Mouse (Mus musculus): Measurements from ENCODE around the gene Plpp4. TPM values are rescaled to one million over a fixed set of nuclear protein-coding genes. Genes with fewer than 3 reads are reported as not detected.
A peak's percentile ranks its signal among the peaks of the same experiment; 100 is the strongest.

Gene Plpp4
- 3.7 and 6.3 TPM in 2 replicates for polyA plus RNA-seq (2012; rRNA removed)

DNA sequence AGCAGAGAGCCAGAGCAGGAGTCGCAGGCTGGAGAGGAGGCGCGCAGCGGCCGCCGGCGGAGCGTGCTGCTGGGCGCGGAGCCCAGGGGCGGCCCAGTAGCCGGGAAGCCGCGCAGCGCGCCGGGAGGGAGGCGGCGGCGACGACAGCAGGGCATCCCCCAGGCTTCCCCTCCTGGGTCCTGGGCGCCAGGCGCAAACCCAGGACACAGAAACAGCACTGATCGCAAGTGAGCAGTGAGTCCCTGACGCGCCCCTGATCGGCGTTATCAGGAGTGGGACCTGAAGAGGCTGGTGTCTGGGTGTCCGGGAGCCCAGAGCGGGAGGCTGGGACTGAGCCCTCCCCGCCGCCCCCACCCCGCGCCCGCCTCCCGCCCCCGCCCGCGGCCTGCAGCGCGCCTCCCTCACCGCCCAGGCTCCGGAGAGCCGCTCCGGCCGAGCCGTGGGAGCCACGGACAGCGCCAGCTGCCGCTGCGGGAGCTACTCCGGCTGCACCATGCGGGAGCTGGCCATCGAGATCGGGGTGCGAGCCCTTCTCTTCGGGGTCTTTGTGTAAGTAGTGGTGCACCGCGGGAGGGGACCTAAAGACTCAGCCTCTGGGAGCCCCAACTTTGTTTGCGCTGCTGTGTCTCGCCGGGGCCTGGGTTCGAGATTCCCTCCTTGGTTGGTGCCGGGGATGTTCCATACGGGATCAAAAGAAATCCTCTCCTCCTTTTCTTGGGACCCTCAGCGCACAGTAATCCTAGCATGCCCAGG lies at the start of gene Plpp4:
Plpp4 (plus strand) TSS at position 411 of the 753 bp plus-strand sequence.
- DNase-seq (ENCODE audit: low spot score): peak; percentile 30

DNA sequence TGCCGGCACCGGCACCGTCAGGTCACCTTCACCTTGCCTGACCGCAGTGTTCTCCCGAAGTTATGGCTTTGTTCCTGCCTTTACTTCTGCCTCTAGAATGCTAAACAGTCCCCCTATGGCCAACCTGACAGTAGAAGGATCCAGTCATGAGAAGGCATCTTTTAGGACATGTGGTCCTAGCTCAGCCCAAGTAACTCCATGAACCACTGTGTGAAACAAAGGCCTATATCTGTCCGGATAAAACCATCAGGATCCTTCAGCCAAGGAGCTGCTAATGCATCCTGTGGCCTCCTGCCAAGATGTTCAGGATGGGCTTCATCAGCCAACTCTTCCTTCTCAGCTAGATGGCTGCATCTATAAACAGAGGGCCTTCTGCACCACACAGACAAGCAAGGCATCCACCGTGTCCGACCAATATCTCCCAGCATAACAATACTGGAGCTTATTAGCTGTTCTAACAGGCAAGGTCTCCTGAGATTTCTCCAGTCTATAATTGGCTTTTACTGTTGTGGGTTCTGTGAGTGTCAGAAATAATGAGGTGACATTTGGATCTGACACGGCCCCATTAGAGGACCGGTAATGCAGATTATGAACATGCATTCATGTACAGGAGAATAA lies 40.8 kb upstream of the Plpp4 start:
- no peak for DNase-seq (ENCODE audit: low spot score)

DNA sequence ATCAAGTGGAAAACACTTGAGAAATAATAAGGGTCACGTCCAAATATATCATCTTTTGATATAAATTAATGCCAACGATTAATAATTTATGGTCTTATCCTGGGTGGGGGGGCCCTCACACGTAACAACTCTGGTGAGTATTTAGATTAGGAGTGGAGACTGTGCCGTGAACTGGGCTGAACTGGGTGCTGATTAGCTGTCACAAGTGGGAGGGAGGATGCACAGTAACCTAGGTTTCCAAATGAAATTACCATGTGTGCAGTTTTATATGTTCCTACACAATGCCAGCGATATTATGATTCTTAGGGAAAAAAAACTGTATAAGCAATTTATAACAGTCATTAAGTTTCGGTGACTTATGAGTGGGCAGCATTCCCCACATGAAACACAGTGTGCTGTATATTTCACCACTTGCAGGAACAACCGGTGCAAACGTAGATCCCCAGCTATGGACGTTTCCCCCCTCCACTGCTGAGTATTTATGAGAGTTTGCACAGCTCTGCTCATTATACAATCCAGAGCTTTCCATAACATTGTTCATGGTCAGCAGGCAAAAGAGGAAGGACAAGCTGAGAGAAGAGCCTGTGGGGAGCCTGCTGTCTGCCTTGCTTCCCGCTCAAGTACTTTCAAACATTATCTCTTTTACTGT lies 40.2 kb upstream of the Plpp4 start:
- DNase-seq (ENCODE audit: low spot score): no peak

DNA sequence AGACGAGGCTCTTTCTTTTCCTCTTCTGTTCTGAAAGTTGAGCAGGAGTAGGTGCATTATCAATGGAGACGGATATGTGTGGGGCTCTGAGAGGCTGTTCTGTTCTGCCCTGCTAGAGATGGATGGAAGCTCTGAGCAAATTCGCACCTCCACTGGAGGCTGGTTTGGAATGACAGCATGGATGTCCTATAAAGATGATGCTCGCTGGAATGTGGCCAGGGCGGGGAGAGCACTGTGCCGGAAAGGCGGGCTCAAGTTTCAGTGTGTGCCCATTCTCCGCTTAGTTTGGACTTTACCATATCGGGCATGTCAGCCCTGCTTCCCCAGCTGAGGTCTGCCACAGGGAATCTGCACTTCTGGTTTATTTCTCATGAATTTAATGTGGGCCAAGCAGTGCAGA lies 35.9 kb upstream of the Plpp4 start:
- no peak for DNase-seq (ENCODE audit: low spot score)

DNA sequence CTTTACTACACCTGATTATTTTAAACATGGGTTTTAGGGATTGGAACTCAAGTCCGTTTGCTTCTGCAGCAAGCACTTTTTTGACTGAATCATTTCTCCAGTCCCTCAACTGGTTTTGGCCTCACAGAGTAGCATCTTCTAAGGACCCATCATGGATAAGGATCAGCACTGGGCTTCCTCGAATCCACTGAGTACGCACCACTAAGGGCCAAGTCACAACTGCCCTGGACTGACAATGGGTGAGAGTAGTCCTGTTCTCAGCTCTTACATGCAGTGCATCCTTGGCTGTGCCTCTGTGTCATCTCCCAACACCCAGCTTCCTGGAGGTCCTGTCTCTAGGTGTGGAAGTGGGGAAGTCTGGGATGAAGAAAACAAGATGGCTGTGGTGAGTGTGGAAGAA lies 35.2 kb upstream of the Plpp4 start:
- no peak for DNase-seq (ENCODE audit: low spot score)

DNA sequence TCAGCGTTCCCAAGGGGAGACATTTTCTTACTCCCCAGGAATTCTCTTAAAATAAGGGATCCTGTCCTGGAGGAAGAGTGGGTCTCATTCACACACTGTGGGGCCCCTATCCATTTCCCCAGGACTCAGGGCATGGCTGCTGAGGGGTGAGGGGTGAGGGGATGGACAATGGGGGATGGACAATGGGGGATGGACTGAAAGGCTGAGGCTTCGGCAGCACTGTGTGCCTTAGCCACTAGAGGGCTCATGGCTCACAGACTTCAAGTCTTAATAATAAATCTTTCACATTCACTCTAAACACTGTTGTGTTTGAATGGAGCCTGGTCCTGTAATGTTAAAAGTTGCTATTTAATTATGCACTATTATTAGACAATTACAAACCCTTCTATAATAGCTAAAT lies 21.4 kb upstream of the Plpp4 start:
- no peak for DNase-seq (ENCODE audit: low spot score)

DNA sequence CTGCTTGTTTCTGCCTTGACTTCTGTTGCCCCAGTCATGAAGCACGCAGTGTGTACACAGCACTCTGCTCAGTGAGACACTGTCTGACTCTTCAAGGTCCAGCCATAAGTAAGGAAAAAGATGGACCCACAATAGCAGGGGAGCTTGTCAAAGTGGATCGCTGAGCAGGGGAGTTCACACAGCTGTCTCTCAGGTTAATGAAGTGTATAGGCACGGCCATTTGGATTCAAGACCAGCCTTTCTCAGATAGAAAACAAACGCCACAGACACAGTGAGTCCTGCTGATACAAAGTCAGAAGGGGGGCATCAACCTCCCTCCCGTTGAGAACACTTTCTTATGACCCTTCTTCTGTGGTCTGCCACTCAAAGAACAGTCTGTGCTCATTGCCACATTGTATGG lies 20.8 kb upstream of the Plpp4 start:
- no peak for DNase-seq (ENCODE audit: low spot score)

DNA sequence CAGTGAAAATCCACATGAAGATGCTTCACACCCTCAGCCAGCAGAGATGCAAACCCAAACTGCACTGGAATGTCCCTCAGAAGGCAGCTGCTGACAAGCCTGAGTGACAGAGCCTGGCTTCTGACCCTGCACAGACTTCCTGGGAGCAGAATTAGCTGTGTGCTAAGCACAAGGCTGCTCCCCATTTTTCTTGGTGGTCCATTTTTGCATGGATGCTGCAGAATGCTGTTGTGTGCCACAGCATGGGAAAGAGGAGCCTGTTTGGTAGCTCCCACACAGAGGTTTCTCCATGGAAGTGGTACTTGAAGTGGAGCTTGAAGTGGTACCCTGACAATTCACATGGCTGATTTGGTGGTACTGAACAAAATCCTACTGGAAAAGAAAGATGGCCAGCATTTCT lies 5.8 kb upstream of the Plpp4 start:
- no peak for DNase-seq (ENCODE audit: low spot score)

DNA sequence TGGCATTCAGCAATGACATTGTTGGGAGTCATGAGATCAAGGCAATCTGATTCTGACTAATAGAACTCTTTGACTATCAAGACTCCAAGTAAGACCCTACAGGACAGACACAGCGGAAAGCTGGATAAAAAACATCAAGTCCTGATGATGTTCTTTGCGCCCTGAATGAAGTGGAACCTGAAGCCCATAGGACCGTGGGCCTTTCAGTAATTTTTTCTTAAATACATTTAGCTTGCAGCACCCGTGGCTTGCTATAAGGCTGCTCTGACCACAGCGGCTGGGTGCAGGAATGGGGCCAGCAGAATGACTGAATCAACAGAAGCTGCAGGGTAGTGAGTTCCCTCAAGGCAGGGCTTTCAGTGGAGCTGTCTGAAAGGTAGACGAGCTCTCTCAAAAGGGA lies 3.4 kb upstream of the Plpp4 start:
- DNase-seq (ENCODE audit: low spot score): no peak

DNA sequence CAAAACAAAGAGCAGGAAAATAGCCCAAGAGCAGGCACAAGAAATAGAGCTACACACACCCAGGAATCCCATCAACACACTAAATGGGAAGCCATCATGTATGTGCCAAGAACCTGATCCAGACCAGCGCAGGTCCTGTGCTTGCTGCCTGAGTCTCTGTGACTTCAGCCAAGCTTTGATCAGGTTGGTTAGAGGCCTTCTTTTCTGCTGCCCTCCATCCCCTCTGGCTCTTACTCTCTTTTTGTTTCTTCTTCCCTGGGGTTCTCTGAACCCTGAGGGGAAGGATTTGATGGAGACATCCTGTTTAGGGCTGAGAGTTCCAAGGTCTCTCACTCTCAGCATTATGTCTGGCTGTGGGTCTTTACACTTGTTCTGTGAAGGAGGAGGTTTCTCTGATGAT lies 2.7 kb upstream of the Plpp4 start:
- DNase-seq (ENCODE audit: low spot score): no peak

DNA sequence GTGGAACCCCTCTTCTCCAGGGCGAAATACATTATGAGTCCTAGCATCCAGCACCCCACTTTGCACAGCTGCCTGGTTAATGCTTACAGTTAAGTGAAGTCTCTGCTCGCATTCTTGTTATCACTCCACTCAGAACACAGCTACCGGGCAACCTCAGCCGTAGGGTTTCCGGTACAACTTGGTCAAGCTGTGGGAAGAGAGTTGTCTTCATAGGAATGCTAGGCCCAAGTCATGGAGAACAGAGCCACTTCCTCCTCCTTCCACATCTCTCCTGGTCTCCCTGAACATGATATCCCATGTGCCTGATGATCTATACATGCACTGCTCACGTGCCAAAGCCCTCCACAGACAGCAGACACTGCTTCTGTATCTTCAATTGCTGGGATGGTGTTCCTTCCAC lies 1.4 kb upstream of the Plpp4 start:
- no peak for DNase-seq (ENCODE audit: low spot score)

DNA sequence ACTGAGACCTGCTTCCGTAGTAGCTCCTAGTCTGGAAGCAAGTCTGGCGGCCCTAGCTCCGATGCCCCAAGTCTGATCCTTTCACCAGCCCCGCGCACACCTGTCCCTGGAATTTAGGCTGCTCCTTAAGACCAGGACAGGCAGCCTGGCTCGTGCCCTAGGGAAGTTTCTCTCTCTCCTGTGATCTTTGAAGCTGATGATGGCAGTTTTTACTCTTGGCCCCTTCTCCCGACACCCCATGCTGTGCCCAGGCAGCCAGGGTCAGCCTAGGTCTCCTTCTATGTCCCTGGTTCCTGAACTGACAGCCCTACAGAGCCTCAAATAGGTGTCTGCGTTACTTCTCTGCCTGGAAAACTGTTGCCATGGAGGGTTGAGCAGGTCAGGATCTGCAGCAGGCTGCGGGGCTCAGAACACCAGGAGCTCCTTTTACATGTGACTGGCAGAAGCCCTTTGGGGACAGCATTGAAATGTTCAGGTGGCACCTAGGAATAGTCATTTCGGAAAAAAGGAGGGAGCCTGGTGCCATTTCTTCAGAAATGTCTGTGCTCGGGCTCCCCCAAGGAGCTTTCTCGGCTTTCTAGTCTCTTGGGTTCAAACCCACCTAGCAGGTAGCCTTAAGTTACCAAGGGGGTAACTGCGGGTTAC lies 665 bp downstream of the Plpp4 start:
- DNase-seq (ENCODE audit: low spot score): no peak

DNA sequence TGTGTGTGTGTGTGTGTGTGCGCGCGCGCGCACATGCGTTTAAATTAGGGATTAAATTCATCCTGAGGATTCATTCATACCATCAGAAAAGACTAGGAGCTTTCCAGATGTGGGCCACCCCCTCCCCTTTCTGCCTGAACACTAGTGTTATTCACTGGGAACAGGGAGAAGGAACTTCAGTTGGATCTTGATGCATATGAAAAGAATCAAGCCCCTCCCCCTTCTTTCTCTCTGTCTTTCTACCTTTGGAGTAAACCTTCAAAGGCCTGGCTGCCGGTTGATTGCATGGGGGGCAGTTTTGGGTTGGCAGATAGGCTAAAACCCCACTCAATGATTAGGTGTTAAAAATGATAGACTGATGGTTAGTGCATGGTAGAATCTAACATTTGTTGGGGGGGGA lies 1.5 kb downstream of the Plpp4 start:
- DNase-seq (ENCODE audit: low spot score): no peak

DNA sequence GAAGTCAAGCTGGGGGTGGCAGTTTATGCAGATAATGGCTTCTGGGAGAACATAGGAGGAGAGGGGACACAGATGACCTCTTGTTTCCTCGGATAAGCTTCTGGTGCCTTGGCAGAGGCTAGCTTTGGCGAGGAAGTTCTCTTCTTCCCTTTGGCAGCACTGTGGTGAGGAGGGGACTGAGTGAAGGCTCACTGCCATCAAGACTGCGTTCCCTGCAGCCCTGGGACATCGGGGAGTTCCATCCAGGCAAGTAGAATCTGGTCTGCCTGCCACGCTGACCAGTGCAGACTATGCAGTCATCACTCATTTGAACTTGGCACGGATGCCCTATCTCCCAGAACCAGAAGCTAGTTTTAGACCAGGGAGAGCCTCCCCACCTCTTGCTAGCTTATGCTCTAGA lies 2.4 kb downstream of the Plpp4 start:
- DNase-seq (ENCODE audit: low spot score): no peak

DNA sequence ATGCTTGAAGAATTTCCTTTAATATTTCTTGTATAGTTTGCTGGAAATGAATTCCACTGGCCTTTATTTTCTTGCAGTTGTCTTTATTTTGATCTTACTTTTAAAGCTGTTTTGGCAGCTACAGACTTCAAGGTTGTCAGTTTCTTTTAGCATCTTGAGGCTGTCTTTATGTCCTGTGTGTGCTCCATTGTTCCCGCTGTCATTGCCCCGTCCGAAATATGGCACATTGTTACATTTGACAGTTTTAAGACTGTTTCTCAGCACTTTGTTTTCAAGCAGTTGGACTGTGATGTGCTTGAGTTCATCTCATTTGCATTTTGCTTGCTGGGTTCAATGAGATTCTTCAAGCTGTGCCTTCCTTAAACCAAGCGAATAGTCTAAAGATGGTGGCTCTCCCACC lies 17.0 kb downstream of the Plpp4 start:
- DNase-seq (ENCODE audit: low spot score): no peak

DNA sequence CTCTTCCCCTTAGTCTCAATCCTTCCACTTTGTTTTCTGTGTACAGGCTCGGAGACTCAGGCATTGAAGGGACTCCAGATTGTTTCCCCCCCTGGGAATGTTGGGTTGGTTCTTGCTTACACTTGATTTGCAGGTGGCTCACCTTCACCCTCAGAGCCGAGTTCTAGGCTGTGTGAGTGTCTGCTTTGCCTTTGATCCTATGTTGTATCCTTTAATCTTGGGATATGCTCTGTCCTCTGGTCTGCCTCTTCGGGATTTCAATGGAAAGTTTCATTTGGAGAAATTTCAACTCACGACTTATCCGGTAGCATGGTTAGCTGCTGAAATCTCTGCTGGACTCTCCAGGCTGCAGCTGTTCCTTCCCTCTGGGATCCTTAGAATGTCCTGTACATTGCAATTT lies 17.9 kb downstream of the Plpp4 start:
- DNase-seq (ENCODE audit: low spot score): no peak

DNA sequence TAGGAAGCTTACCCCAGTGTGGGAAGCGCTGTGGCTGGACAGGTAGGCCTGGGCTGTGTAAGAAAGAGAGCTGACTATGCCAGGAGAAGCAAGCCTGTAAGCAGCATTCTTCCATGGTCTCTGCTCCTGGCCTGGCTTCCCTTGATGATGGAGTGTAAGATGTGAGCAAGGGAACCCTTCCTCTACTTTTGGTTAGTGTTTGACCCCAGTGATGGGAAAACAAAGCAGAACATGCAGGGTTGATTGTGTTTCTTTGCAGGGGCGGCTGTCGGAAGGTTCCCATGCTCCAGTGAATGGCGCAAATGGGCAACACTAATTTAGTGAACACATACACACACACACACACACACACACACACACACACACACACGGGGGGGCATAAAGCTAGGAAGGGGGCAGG lies 20.9 kb downstream of the Plpp4 start:
- no peak for DNase-seq (ENCODE audit: low spot score)

DNA sequence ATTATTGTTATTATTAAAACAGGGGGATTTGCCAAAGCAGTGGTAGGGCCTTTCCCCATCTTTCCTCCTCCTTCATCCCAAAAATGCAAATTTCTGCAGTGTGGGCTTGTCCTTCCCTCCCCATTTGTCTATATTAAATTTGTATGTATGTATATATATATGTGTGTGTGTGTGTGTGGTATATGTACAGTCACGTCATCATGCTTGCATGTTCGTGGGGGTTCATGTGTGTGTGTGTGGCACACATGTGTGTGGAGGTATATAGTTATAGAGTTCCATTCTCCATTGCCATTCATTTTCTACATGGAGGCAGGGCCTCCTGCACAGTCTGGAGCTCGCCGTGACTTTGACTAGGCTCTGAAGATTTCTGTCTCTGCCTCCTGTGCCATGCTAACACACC lies 22.0 kb downstream of the Plpp4 start:
- no peak for DNase-seq (ENCODE audit: low spot score)

DNA sequence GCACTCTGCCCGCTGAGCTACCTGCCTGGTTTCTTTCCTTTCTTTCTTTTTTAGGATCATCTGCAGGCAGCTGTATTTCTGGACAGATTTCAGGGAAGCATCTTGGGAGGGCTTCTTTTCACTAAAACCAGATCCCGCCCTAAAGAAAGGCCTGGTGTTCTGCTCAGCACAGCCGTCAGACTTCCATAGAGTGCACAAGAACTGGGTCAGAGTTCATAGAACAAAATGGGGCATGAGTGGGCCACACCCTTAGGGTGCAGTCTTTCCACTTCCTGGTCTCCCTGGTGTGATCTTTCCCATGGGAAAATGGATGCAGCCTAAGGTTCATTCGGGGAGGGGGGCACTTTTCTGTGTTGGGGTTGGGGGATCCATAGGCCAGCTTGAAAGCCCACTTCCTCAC lies 22.4 kb downstream of the Plpp4 start:
- DNase-seq (ENCODE audit: low spot score): no peak

DNA sequence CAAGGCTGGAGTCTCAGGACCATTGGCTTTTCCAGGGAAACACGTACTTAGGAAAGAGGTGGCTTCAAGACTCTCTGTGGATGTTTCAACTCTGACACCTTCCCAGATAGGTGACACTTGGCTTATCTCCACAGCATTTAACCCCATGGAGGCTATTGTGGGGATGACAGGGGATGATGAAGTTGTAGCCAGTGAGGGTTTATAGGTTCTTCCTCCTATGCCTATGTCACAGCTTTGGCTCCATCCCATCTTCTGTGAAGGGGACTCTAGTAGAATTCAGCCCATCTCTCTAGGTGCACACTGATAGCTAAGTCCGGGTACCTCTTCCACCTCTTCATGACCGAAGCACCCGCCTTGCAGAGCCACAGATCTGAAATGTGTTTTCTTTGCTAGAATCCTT lies 25.1 kb downstream of the Plpp4 start:
- DNase-seq (ENCODE audit: low spot score): no peak

DNA sequence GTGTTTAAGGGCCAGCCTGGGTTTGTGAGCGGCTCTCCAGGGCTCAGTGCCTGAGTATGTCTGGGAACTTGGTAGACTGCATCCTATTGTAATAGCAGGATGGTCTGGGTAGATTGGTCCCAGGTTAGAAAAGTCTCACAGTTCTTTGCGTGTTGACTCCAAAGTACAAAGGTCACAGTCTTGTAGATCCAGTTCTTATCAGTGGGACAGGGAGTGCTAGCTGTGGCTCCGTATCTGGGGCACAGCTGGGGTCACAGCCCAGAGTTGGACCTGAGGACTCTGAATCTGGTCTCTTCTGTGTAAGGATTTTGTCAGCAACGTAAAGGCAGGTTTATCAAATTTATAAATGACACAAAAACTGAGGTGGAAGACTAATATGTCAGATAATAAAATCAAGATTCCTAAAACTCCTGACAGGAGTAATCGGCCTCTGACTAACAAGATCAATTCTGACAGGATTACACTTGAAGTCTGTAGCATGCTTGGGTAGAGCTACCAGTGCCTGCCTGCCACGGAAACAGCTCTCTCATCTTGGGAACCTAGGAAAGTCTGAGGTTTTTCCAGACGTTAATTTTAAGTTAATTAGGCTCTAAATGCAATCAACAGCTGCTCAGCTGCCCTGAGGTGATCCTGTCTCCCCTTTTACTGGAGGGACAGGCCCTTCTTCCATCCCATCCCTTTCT lies 28.5 kb downstream of the Plpp4 start:
- DNase-seq (ENCODE audit: low spot score): no peak

DNA sequence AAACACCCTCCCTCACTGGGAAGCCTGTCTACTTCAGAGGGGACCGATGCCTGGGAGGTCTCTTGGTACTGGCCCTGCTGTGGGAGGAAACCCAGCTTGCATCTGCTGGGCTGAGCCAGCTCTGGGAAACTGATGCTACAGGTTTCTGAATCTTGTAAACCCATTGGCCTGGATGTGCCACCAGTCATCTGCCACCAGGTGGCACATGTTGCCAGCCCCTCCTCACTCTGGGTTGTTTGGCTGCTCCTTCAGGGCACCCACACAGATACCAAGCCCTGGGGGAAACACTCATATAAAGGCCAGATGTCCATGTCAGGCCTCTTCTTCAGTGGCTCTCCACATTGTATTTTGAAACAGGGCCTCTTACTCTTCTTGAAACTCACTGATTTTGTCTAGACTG lies 36.4 kb downstream of the Plpp4 start:
- no peak for DNase-seq (ENCODE audit: low spot score)

All from urinary bladder, adult 2 months (tissue).